Mouse (Mus musculus) olfactory bulb, adult 2 months (tissue): ENCODE measurements around the gene Ap3d1.

Source experiments
- CTCF ChIP-seq: fragments of 200-500 bp; IDR thresholded peaks from 2 replicates; pipeline ENCODE4 v1.5.1; 2012; ENCODE audit warnings: low read depth, mild to moderate bottlenecking, low read length, moderate library complexity; ENCODE audit not compliant: insufficient read depth
- POLR2A ChIP-seq: fragments of 200-500 bp; IDR thresholded peaks from 2 replicates; pipeline ENCODE4 v1.6.1; 2012; ENCODE audit warnings: mild to moderate bottlenecking, low read depth, low read length, moderate library complexity; ENCODE audit not compliant: insufficient read depth

DNA sequence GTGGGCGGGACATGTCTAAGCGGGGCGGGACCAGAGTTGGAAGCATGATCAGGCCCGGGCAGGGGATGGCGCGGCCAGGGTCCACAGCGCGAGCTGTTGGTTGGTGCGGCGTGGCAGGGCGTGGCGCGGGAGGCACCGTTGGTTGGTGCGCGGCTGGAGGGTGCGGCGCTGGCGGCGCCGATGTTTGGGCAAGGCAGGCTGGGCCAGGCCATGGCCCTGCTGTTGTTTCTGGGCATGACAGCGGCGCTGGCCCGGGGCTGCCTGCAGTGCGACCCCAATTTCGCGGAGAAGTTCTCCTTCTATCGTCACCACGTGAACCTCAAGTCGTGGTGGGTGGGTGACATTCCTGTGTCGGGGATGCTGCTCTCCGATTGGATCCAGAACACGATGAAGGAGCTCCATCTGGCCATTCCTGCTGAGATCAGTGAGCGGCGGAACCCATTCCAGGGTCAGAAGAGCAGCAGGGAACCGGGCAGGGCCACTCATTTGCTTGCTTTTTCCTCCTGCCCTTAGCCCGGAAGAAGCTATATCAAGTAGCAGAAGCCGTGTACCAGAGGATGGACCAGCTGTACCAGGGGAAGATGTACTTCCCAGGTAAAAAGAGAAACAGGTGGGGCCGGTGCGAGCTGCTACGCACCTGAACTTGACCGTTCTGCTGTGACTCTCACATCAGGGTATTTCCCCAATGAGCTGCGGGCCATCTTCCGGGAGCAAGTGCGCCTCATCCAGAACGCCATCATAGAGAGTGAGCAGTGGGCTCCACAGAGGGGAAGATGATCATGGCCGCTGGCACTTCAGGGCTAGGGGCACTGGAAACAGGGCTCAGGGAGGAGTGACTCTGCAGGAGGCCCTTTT is 39.3 kb downstream of the Ap3d1 start:
- TF ChIP-seq CTCF (no peak), POLR2A (0 out of 2 replicates have a peak, but pooled peaks have one; percentile 31)
